In the genomic region with DNA sequence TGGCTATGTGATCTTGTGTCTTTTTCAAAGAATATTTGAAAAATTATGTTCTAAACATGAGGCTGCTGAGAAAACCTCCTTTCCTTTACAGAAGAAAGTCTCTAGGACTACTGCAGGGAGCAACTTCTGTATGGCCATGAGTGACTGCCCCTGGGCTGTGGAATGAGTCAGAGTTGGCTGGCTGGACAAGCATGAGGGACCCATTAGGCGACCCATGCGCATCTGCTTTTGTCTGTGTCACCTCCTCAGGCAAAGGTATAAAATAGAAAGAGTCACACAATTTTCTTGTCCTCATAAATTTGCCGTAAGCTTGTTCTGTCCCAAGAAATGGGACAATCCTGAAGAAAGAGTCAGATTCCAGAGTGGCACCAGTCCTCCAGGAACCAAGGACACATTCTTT, we compare ENCODE assay signal across 25 mouse cellular contexts.
"Had no signal": no experiment of that assay in that cellular context is flagged by ENCODE, and none has a peak within 500 bp of the region (broad histone marks: within the 10 kb centered on the region; RNA-seq: fewer than 3 reads in every experiment).

No protein-coding gene starts in this region.

- H3K27ac ChIP-seq: heart, adult 2 months; heart, embryonic 13.5 days; heart, embryonic 15.5 days; hindbrain, embryonic 15.5 days; hindbrain, postnatal 0 days; intestine, embryonic 15.5 days; kidney, embryonic 15.5 days; limb, embryonic 12.5 days; liver, embryonic 12.5 days; liver, embryonic 14.5 days had no signal

- DNase-seq: gastrocnemius, postnatal 14 days; gastrocnemius, postnatal 36 days; heart, adult 2 months; heart, postnatal 14 days; heart, postnatal 36 days; kidney, adult 11 months; kidney, adult 2 months; kidney, adult 9 months; kidney, postnatal 14 days; kidney, postnatal 36 days; layer of hippocampus, adult 9-11 months; layer of hippocampus, postnatal 36 days; left cerebral cortex, postnatal 4 days; liver had no signal

- H3K9ac ChIP-seq: heart, embryonic 13.5 days; heart, embryonic 15.5 days; hindbrain, embryonic 13.5 days; hindbrain, embryonic 15.5 days; intestine, embryonic 15.5 days; kidney, embryonic 15.5 days; limb, embryonic 12.5 days; liver, embryonic 12.5 days; liver, embryonic 14.5 days had no signal

- H3K36me3 ChIP-seq: heart, embryonic 13.5 days; heart, embryonic 15.5 days; hindbrain, embryonic 13.5 days; hindbrain, embryonic 15.5 days; intestine, embryonic 15.5 days; kidney, embryonic 15.5 days; limb, embryonic 12.5 days; liver, embryonic 12.5 days had no signal

- H3K9me3 ChIP-seq: heart, embryonic 13.5 days; heart, embryonic 15.5 days; hindbrain, embryonic 13.5 days; hindbrain, embryonic 15.5 days; intestine, embryonic 15.5 days; kidney, embryonic 15.5 days; limb, embryonic 12.5 days; liver, embryonic 12.5 days had no signal

- H3K4me1 ChIP-seq: heart, embryonic 15.5 days; hindbrain, embryonic 15.5 days; intestine, embryonic 15.5 days; kidney, embryonic 15.5 days; limb, embryonic 12.5 days; liver, embryonic 12.5 days had no signal

- H3K4me2 ChIP-seq: heart, embryonic 11.5 days; heart, embryonic 13.5 days; heart, embryonic 15.5 days; hindbrain, embryonic 13.5 days; hindbrain, embryonic 15.5 days; intestine, embryonic 15.5 days; kidney, embryonic 15.5 days; limb, embryonic 12.5 days; liver, embryonic 12.5 days had no signal

- H3K27me3 ChIP-seq: heart, embryonic 13.5 days; heart, embryonic 15.5 days; hindbrain, embryonic 13.5 days; hindbrain, embryonic 15.5 days; intestine, embryonic 15.5 days; kidney, embryonic 15.5 days; limb, embryonic 12.5 days; liver, embryonic 12.5 days had no signal

- H3K4me3 ChIP-seq: heart, adult 2 months; heart, embryonic 13.5 days; heart, embryonic 15.5 days; hindbrain, embryonic 13.5 days; hindbrain, embryonic 15.5 days; intestine, embryonic 15.5 days; kidney, embryonic 15.5 days; limb, embryonic 12.5 days; liver, embryonic 12.5 days had no signal

- ATAC-seq: intestine, embryonic 15.5 days; liver, embryonic 12.5 days had no signal
